Mouse (Mus musculus) CD4-positive naive resting alpha-beta T cell, adult 57 days (primary cell): ENCODE results near the gene Sft2d1. TPM values are rescaled to one million over a fixed set of nuclear protein-coding genes. Genes with fewer than 3 reads are reported as not detected.

Experiments used
- total RNA-seq: library from RNA; stranded (reverse); gene quantifications from one replicate; pipeline ENCODE4 v1.2.4, GENCODE M21; 2023

The Sft2d1 gene
- total RNA-seq, result 99.8 TPM

DNA sequence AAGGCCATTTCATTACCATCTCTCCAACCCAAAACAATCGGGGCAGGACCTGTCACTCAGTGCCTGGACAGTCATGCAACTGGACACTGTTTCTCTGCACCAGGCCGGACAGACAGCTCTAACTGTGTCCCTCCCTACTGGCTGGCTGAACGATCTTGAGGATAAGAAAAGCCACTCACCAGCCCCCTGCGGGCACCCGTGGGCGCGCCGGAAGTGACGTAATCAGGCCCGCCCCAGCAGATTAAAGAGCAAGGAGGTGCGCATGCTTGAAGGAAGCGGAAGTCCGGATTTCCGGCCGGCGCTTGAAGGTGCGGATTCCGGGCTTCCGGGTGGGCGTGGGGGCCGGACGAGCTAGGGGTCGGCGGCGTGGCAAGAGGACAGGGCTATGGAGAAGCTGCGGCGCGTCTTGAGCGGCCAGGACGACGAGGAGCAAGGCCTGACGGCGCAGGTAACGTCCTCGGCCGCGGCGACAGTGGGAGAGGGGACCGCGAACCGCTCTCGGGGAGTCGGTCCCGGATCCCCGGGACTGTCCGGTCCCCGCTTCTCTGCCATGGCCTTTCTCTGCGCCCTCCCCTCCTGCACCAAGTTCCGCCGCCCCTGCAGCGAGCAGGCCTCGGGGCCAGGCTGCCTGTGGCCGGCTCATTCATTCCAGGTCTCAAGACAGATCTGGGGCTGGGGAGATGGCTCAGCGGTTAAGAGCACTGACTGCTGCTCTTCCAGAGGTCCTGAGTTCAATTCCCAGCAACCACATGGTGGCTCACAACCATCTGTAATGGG, at the start of gene Sft2d1:
TSS of gene Sft2d1 (plus strand) at position 265 of the 777 bp plus-strand sequence.

DNA sequence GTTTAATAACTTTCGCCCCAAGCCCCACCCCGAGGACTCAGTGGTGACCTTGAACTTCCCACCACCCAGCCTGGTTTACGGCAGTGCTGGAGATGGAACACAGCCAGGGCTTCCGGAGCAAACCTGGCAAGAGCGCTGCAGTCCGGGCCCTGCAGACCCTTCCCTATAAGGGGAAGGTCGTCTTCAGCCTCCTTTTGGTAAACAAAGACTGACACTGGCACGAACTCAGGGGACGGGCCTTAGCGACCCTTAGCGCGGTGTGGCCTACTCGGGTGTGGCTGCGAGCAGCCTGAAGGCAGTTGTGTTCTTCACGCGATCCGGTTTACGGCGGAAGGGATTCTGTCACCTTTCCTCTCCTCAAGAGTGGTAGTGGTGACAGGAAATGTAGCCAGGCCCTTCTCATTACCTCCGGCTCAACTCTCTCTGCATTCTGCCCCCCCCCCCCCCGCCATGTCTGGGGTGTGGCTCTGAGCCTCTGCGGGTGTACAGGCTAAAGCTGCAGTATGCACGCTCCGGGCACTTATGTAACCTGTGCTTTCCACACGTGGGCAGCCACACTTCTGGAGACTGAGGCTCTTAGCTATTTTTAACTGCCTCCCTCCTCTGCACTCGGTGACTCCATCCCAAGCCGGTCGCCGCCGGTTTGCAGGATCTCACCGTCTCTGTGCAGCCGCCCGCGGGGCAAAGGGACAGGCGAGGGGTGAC, 27.9 kb upstream of the Sft2d1 start, which contains the start of gene Mpc1:
TSS of gene Mpc1 (plus strand) at position 84 of the 705 bp plus-strand sequence.

DNA sequence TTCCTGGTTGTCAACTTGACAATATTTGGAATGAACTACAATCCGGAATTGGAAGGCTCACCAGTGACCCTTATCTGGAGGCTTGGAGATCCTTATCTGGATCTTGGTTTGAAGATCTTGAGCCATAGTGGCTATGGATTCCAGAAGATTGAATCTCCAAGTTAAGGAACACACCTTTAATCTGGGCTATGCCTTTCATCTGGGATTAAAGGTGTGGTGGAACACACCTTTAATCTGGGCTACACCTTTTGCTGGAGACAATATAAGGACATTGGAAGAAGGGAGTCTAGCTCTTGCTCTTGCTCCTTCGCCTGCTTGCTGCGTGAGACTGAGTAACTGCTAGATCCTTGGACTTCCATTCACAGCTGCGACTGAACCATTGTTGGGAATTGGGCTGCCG, 26.3 kb downstream of the Sft2d1 start, which contains the start of gene Prr18:
TSS of gene Prr18 (plus strand) at position 301 of the 400 bp plus-strand sequence.

DNA sequence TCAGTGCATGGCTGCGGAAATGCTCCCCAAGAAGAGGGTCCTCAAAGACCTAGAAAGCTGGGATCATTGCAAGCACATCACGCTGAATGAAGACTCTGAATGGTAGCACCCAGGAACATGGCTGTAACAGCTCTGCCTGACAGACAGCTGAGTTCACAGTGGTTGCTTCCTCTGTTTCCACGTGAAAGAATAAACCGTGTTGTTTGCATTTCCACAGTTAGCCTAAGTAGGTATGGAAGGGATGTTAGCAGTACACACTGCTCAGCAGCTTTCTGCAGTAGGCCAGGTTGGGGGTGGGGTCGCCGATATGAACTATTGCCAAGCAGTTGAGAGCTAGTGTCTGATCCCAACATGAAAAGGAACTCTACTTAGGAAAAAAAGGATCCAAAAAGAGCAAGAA, 44.8 kb downstream of the Sft2d1 start, which contains the start of gene T2:
TSS of gene T2 (plus strand) at position 301 of the 400 bp plus-strand sequence.

Other genes with a start within 250 kb of the Sft2d1 start
- gene Gm49673, start 163.3 kb upstream of the Sft2d1 start, total RNA-seq, result 1.8 TPM
- 42.3 TPM for gene Rnaset2a, start 163.0 kb upstream of the Sft2d1 start, total RNA-seq
- 23.6 TPM for gene Fgfr1op, start 145.6 kb upstream of the Sft2d1 start, total RNA-seq
- gene Ccr6, start 75.1 kb upstream of the Sft2d1 start, total RNA-seq, result 1.9 TPM
- gene Mpc1, start 28.2 kb upstream of the Sft2d1 start, total RNA-seq, result 41.4 TPM
- 0.50 TPM for gene Prr18, start 26.4 kb downstream of the Sft2d1 start, total RNA-seq
- 0.35 TPM for gene T2, start 44.9 kb downstream of the Sft2d1 start, total RNA-seq
- gene T, start 123.3 kb downstream of the Sft2d1 start, total RNA-seq, result not detected
- not detected for gene Pde10a, start 214.3 kb downstream of the Sft2d1 start, total RNA-seq